Mouse (Mus musculus) liver, embryonic 11.5 days (tissue): Measurements from ENCODE around the gene Pick1. TPM values are rescaled to one million over a fixed set of nuclear protein-coding genes. Genes with fewer than 3 reads are reported as not detected.

ENCODE experiments used
- polyA plus RNA-seq: library from polyadenylated mRNA; unstranded; fragments of >200 nt; fragmentation: Nextera tagmentation; extraction: Ambion mirVana; gene quantifications from 2 replicates; pipeline ENCODE4 v1.2.1, GENCODE M21; 2014

Pick1 gene
- polyA plus RNA-seq, 1 experiment from 2014 or later = 18.0 TPM

Other genes starting within 250 kb of the Pick1 start
- 124 and 138 TPM in 2 replicates for gene H1f0, start 200.7 kb upstream of the Pick1 start, polyA plus RNA-seq
- gene Galr3, start 187.3 kb upstream of the Pick1 start, polyA plus RNA-seq = 0.22 and 0.34 TPM in 2 replicates
- gene Ankrd54, start 166.3 kb upstream of the Pick1 start, polyA plus RNA-seq = 57.2 and 61.5 TPM in 2 replicates
- gene Eif3l, start 154.0 kb upstream of the Pick1 start, polyA plus RNA-seq = 257 and 291 TPM in 2 replicates
- 4.1 and 5.7 TPM in 2 replicates for gene Micall1, start 120.3 kb upstream of the Pick1 start, polyA plus RNA-seq
- 432 and 463 TPM in 2 replicates for gene Polr2f, start 88.2 kb upstream of the Pick1 start, polyA plus RNA-seq
- gene 1700088E04Rik, start 87.9 kb upstream of the Pick1 start, polyA plus RNA-seq = 1.8 and 2.2 TPM in 2 replicates
- 0.81 and 0.84 TPM in 2 replicates for gene Sox10, start 63.9 kb upstream of the Pick1 start, polyA plus RNA-seq
- gene Gm49486, start 218 bp downstream of the Pick1 start, polyA plus RNA-seq = 0.10 TPM in 1 of 2 replicates, not detected in the other
- gene Slc16a8, start 25.6 kb downstream of the Pick1 start, polyA plus RNA-seq = 0.12 TPM in 1 of 2 replicates, not detected in the other
- 2.9 and 4.6 TPM in 2 replicates for gene Baiap2l2, start 56.4 kb downstream of the Pick1 start, polyA plus RNA-seq
- gene Pla2g6, start 99.2 kb downstream of the Pick1 start, polyA plus RNA-seq = 27.7 and 28.1 TPM in 2 replicates
- gene Maff, start 117.4 kb downstream of the Pick1 start, polyA plus RNA-seq = 3.1 and 3.5 TPM in 2 replicates
- gene Tmem184b, start 174.4 kb downstream of the Pick1 start, polyA plus RNA-seq = 36.4 and 38.8 TPM in 2 replicates
- 39.2 and 42.5 TPM in 2 replicates for gene Csnk1e, start 226.4 kb downstream of the Pick1 start, polyA plus RNA-seq